Mouse (Mus musculus): ENCODE measurements around the gene Col4a2. TPM values are rescaled to one million over a fixed set of nuclear protein-coding genes. Genes with fewer than 3 reads are reported as not detected.

The Col4a2 gene
- polyA plus RNA-seq, 1 experiment from 2014 or later: 52.5 TPM

- Histone ChIP-seq H3K4me1 (replicated peaks) (peaks cover 4% of the 10 kb centered on the region), H3K36me3 (no peaks in the 10 kb centered on the region), H3K9me3 (no peaks in the 10 kb centered on the region), H3K27me3 (no peaks in the 10 kb centered on the region), H3K9ac (no peak overlapping the region), H3K4me3 (no peak overlapping the region), H3K27ac (replicated peaks) (no peak overlapping the region), H3K4me2 (no peak overlapping the region)
- ATAC-seq (ENCODE audit: low read depth): no peak
- 93% methylated on average over 23 of the region's 23 CpGs for WGBS
These were observed 135.4 kb downstream of the Col4a2 start for GRCm38 (mm10) chr8:11447910-11448570.

GRCm38 (mm10) chr8:11450184-11451113 lies 137.8 kb downstream of the Col4a2 start:
- ATAC-seq (ENCODE audit: low read depth): no peak
- H3K4me1 ChIP-seq (replicated peaks): peaks cover 5% of the 10 kb centered on the region
- H3K27me3 ChIP-seq: no peaks in the 10 kb centered on the region
- H3K36me3 ChIP-seq: no peaks in the 10 kb centered on the region
- no peak overlapping the region for H3K4me2 ChIP-seq
- H3K9ac ChIP-seq: no peak overlapping the region
- WGBS: 28% methylated on average over 8 of the region's 8 CpGs
- no peak overlapping the region for H3K27ac ChIP-seq (replicated peaks)
- H3K4me3 ChIP-seq: no peak overlapping the region
- H3K9me3 ChIP-seq: no peaks in the 10 kb centered on the region

DNA sequence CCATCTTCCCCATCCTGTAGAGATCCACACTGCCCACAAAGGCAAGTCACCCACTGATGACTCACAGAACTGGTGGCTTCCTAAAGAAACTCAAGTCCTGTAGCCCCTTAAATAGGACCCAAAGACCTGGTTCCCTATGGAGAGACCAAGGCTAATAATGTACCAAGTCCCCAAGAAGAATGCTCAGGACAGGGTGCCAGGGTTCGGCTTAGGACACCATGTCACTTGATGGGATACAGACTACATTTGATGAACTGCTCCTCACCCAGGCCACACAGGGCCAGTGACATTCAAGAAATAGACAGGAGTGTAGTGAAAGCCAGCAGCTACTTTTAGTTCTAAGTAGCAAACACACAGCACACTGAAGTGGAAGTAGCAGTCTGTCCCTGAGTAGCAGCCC lies 139.5 kb downstream of the Col4a2 start:
- no peak overlapping the region for H3K4me2 ChIP-seq
- H3K36me3 ChIP-seq: no peaks in the 10 kb centered on the region
- H3K27ac ChIP-seq (replicated peaks): no peak overlapping the region
- ATAC-seq (ENCODE audit: low read depth): no peak
- H3K4me3 ChIP-seq: no peak overlapping the region
- peaks cover 5% of the 10 kb centered on the region for H3K4me1 ChIP-seq (replicated peaks)
- no peaks in the 10 kb centered on the region for H3K27me3 ChIP-seq
- WGBS: 97% methylated on average over 1 of the region's 1 CpGs
- H3K9me3 ChIP-seq: no peaks in the 10 kb centered on the region
- no peak overlapping the region for H3K9ac ChIP-seq

- Histone ChIP-seq H3K9me3 (no peaks in the 10 kb centered on the region), H3K4me3 (no peak overlapping the region), H3K27ac (replicated peaks) (no peak overlapping the region), H3K4me1 (replicated peaks) (peaks cover 5% of the 10 kb centered on the region), H3K27me3 (no peaks in the 10 kb centered on the region), H3K9ac (no peak overlapping the region), H3K36me3 (no peaks in the 10 kb centered on the region), H3K4me2 (no peak overlapping the region; the same call in 1 of the 2 replicates)
- WGBS: 75% methylated on average over 3 of the region's 3 CpGs
- ATAC-seq (ENCODE audit: low read depth): no peak
These were observed 140.0 kb downstream of the Col4a2 start for GRCm38 (mm10) chr8:11452559-11452958.

GRCm38 (mm10) chr8:11452974-11453373 lies 140.4 kb downstream of the Col4a2 start:
- Histone ChIP-seq H3K27me3 (no peaks in the 10 kb centered on the region), H3K4me3 (no peak overlapping the region), H3K4me1 (replicated peaks) (peaks cover 5% of the 10 kb centered on the region), H3K9me3 (no peaks in the 10 kb centered on the region), H3K36me3 (no peaks in the 10 kb centered on the region), H3K4me2 (no peak overlapping the region; the same call in 1 of the 2 replicates), H3K9ac (no peak overlapping the region), H3K27ac (replicated peaks) (no peak overlapping the region)
- 28% methylated on average over 4 of the region's 4 CpGs for WGBS
- ATAC-seq (ENCODE audit: low read depth): no peak

GRCm38 (mm10) chr8:11454228-11454627 lies 141.6 kb downstream of the Col4a2 start:
- Histone ChIP-seq H3K4me2 (no peak overlapping the region), H3K4me1 (replicated peaks) (peaks cover 9% of the 10 kb centered on the region), H3K27ac (replicated peaks) (no peak overlapping the region), H3K36me3 (no peaks in the 10 kb centered on the region), H3K9me3 (no peaks in the 10 kb centered on the region), H3K9ac (no peak overlapping the region), H3K27me3 (no peaks in the 10 kb centered on the region), H3K4me3 (no peak overlapping the region)
- ATAC-seq (ENCODE audit: low read depth): no peak
- WGBS: 44% methylated on average over 12 of the region's 12 CpGs

DNA sequence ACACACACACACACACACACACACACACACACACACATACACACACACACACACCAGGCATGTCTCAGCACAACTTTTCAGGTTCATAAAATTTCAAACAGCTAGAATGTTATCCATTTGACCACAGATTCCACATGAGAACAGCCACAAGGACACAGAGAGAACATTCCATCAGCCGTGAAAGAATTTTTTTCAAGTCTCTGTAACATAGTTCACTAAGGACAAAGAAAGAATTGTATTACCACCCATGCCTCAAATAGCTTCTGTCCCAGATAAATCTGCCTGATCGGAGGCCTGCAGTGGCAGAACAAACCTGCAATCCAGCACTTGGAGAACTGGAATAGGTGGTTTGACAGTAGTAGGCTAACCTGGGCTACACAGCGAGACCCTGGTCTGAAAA lies 144.7 kb downstream of the Col4a2 start:
- Histone ChIP-seq H3K36me3 (no peaks in the 10 kb centered on the region), H3K9ac (no peak overlapping the region), H3K27me3 (no peaks in the 10 kb centered on the region), H3K4me2 (no peak overlapping the region), H3K4me1 (replicated peaks) (peaks cover 9% of the 10 kb centered on the region), H3K9me3 (no peaks in the 10 kb centered on the region), H3K4me3 (no peak overlapping the region), H3K27ac (replicated peaks) (no peak overlapping the region)
- 72% methylated on average over 3 of the region's 3 CpGs for WGBS
- no peak for ATAC-seq (ENCODE audit: low read depth)

GRCm38 (mm10) chr8:11457981-11458836 lies 145.6 kb downstream of the Col4a2 start:
- no peak overlapping the region for H3K4me3 ChIP-seq
- no peak for ATAC-seq (ENCODE audit: low read depth)
- WGBS: 48% methylated on average over 12 of the region's 12 CpGs
- H3K9me3 ChIP-seq: no peaks in the 10 kb centered on the region
- H3K36me3 ChIP-seq: no peaks in the 10 kb centered on the region
- H3K27me3 ChIP-seq: no peaks in the 10 kb centered on the region
- H3K4me2 ChIP-seq: no peak overlapping the region
- H3K27ac ChIP-seq (replicated peaks): no peak overlapping the region
- H3K9ac ChIP-seq: no peak overlapping the region
- peaks cover 4% of the 10 kb centered on the region; the same call in 1 of the 2 replicates for H3K4me1 ChIP-seq (replicated peaks)

- no peak overlapping the region for H3K9ac ChIP-seq
- ATAC-seq (ENCODE audit: low read depth): no peak
- H3K4me1 ChIP-seq (replicated peaks): peaks cover 4% of the 10 kb centered on the region; the same call in 1 of the 2 replicates
- H3K9me3 ChIP-seq: no peaks in the 10 kb centered on the region
- no peak overlapping the region for H3K4me3 ChIP-seq
- no peak overlapping the region for H3K27ac ChIP-seq (replicated peaks)
- H3K36me3 ChIP-seq: no peaks in the 10 kb centered on the region
- no peaks in the 10 kb centered on the region for H3K27me3 ChIP-seq
- H3K4me2 ChIP-seq: no peak overlapping the region
- 53% methylated on average over 5 of the region's 5 CpGs for WGBS
These were observed 146.4 kb downstream of the Col4a2 start for GRCm38 (mm10) chr8:11459016-11459415.

DNA sequence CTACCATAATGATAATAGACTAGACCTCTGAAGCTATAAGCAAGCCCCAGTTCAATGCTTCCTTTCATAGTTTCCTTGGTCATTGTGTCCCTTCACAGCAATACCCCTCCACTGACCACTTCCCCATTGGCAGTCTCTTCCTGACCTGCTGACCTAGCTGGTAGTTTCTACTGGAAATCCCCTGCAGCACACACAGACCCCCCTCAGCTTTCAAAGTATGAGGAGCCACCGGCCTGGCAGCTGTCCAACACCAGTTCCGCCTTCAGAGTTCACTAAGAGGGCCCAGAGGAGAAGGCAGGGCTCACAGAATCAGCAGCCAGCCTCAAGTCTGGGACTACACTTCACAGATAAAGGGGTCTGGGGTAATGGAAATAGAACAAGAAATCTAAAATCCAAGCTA lies 148.3 kb downstream of the Col4a2 start:
- WGBS: 44% methylated on average over 2 of the region's 2 CpGs
- H3K9me3 ChIP-seq: no peaks in the 10 kb centered on the region
- no peak for ATAC-seq (ENCODE audit: low read depth)
- no peak overlapping the region for H3K4me3 ChIP-seq
- no peak overlapping the region for H3K27ac ChIP-seq (replicated peaks)
- H3K36me3 ChIP-seq: no peaks in the 10 kb centered on the region
- H3K9ac ChIP-seq: no peak overlapping the region
- H3K4me1 ChIP-seq (replicated peaks): peaks cover 4% of the 10 kb centered on the region; the same call in 1 of the 2 replicates
- no peaks in the 10 kb centered on the region for H3K27me3 ChIP-seq
- H3K4me2 ChIP-seq: no peak overlapping the region

DNA sequence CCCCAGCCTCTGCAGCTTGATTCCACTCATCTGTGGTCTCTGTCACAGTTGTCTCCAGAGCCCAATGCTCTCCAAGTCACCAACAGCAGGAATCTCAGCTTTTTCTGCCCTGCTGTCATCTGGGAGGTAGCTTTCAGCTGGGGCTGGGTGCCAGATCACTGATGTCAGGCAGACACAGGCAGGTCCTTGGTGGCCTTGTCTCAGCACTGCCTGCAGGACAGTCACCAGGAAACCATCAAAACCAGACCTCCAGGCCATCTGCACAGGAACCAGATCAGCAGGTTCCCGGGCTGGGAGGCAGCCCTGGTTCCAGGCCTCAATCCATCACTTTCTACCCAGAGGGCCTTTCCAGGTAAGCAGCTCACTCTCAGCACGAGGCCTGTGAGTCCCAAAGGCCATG lies 149.2 kb downstream of the Col4a2 start:
- no peak for ATAC-seq (ENCODE audit: low read depth)
- WGBS: 58% methylated on average over 2 of the region's 2 CpGs
- H3K4me2 ChIP-seq: no peak overlapping the region
- H3K4me1 ChIP-seq (replicated peaks): peaks cover 4% of the 10 kb centered on the region; the same call in 1 of the 2 replicates
- H3K27ac ChIP-seq (replicated peaks): no peak overlapping the region
- no peaks in the 10 kb centered on the region for H3K9me3 ChIP-seq
- no peaks in the 10 kb centered on the region for H3K27me3 ChIP-seq
- H3K4me3 ChIP-seq: no peak overlapping the region
- no peaks in the 10 kb centered on the region for H3K36me3 ChIP-seq
- no peak overlapping the region for H3K9ac ChIP-seq

DNA sequence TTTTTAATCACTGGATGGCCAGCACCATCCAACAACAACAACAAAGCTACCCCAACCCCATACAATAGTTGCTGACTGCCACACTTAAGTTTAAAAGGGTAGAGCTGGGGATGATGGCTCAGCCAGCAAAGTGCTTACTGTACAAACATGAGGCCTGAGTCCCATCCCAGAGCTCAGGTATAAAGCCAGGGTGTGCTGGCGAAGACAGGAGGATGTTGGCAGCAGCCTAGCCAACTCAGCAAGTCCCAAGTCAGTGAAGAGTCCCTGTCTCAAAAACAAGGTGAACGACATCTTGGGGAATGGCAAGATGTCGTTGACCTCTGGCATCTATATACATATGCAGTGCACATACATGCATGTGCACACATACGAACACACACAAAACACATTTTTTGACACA lies 150.0 kb downstream of the Col4a2 start:
- Histone ChIP-seq H3K9me3 (no peaks in the 10 kb centered on the region), H3K9ac (no peak overlapping the region), H3K27me3 (no peaks in the 10 kb centered on the region), H3K4me2 (no peak overlapping the region), H3K4me1 (replicated peaks) (peaks cover 4% of the 10 kb centered on the region; the same call in 1 of the 2 replicates), H3K4me3 (no peak overlapping the region), H3K27ac (replicated peaks) (no peak overlapping the region), H3K36me3 (no peaks in the 10 kb centered on the region)
- WGBS: 91% methylated on average over 4 of the region's 4 CpGs
- no peak for ATAC-seq (ENCODE audit: low read depth)

All from neural tube, embryonic 13.5 days (tissue).